Mouse (Mus musculus): Measurements from ENCODE around the gene Rgl2. TPM values are rescaled to one million over a fixed set of nuclear protein-coding genes. Genes with fewer than 3 reads are reported as not detected.
"Not testable (repeated sequence)": the region's sequence is repeated elsewhere in the genome, so short reads cannot be mapped to it uniquely, and the experiment has no call there.

The Rgl2 gene
- 27.0 and 32.9 TPM in 2 replicates for total RNA-seq (2014; fragmentation: Nextera tagmentation)
- total RNA-seq (2017): 35.5 and 38.9 TPM in 2 replicates
- polyA plus RNA-seq (2012): 145 and 166 TPM in 2 replicates

GRCm38 (mm10) chr17:33929371-33930279, at the start of gene Rgl2:
Gene Rgl2, plus strand, starts transcription at chr17:33929543.
- H3K36me3 ChIP-seq (replicated peaks): peaks cover 71% of the 10 kb centered on the region
- no peaks in the 10 kb centered on the region for H3K9me3 ChIP-seq (replicated peaks)
- peaks cover 73% of the 10 kb centered on the region for H3K4me1 ChIP-seq (ENCODE audit: insufficient read depth, low read depth, low read length)
- DNase-seq (ENCODE audit: low spot score) (peak; percentile 89), ATAC-seq (ENCODE audit: extremely low read depth, insufficient number of reproducible peaks, low FRiP score, poor library complexity, severe bottlenecking) (peak; percentile 47)
- TF ChIP-seq CTCF (IDR thresholded peaks at IDR 0.05; ENCODE audit: low read depth, low read length) (no peak), GATA1 (IDR thresholded peaks at IDR 0.05; ENCODE audit: borderline replicate concordance, low read length) (no peak), TAL1 (conservative IDR thresholded peaks at IDR 0.05; ENCODE audit: low read depth, low read length) (no peak), POLR2AphosphoS5 (IDR thresholded peaks at IDR 0.05; ENCODE audit: insufficient replicate concordance, low read depth, low read length) (no peak), GATA2 (IDR thresholded peaks at IDR 0.05; ENCODE audit: borderline replicate concordance, low read depth, low read length) (no peak)
- no peaks in the 10 kb centered on the region for H3K27me3 ChIP-seq (ENCODE audit: insufficient read depth, low read length)
- H3K4me3 ChIP-seq (ENCODE audit: low read depth, low read length): peak within 1 kb of the TSS; percentile 91

GRCm38 (mm10) chr17:33884320-33884719, 45.0 kb upstream of the Rgl2 start:
- peaks cover 67% of the 10 kb centered on the region for H3K36me3 ChIP-seq (replicated peaks)
- not testable (repeated sequence) for H3K4me3 ChIP-seq (ENCODE audit: low read depth, low read length); H3K9me3 ChIP-seq (replicated peaks); DNase-seq (ENCODE audit: low spot score); H3K27me3 ChIP-seq (ENCODE audit: insufficient read depth, low read length); ATAC-seq (ENCODE audit: extremely low read depth, insufficient number of reproducible peaks, low FRiP score, poor library complexity, severe bottlenecking)
- H3K4me1 ChIP-seq (ENCODE audit: insufficient read depth, low read depth, low read length): peaks cover 35% of the 10 kb centered on the region

- H3K36me3 ChIP-seq (replicated peaks): peaks cover 37% of the 10 kb centered on the region
- not testable (repeated sequence) for H3K27me3 ChIP-seq (ENCODE audit: insufficient read depth, low read length); ATAC-seq (ENCODE audit: extremely low read depth, insufficient number of reproducible peaks, low FRiP score, poor library complexity, severe bottlenecking); H3K4me3 ChIP-seq (ENCODE audit: low read depth, low read length); DNase-seq (ENCODE audit: low spot score); H3K9me3 ChIP-seq (replicated peaks)
- peaks cover 32% of the 10 kb centered on the region for H3K4me1 ChIP-seq (ENCODE audit: insufficient read depth, low read depth, low read length)
Measured at GRCm38 (mm10) chr17:33887802-33888201, 41.5 kb upstream of the Rgl2 start.

GRCm38 (mm10) chr17:33888230-33888629, 41.1 kb upstream of the Rgl2 start:
- Histone ChIP-seq H3K4me1 (ENCODE audit: insufficient read depth, low read depth, low read length) (peaks cover 32% of the 10 kb centered on the region), H3K36me3 (replicated peaks) (peaks cover 35% of the 10 kb centered on the region)
- not testable (repeated sequence) for ATAC-seq (ENCODE audit: extremely low read depth, insufficient number of reproducible peaks, low FRiP score, poor library complexity, severe bottlenecking); DNase-seq (ENCODE audit: low spot score); H3K4me3 ChIP-seq (ENCODE audit: low read depth, low read length); H3K27me3 ChIP-seq (ENCODE audit: insufficient read depth, low read length); H3K9me3 ChIP-seq (replicated peaks)

GRCm38 (mm10) chr17:33889941-33890532, 39.3 kb upstream of the Rgl2 start:
- H3K4me1 ChIP-seq (ENCODE audit: insufficient read depth, low read depth, low read length): peaks cover 32% of the 10 kb centered on the region
- peak overlapping the region; percentile 85 for H3K4me3 ChIP-seq (ENCODE audit: low read depth, low read length)
- not testable (repeated sequence) for ATAC-seq (ENCODE audit: extremely low read depth, insufficient number of reproducible peaks, low FRiP score, poor library complexity, severe bottlenecking)

GRCm38 (mm10) chr17:33890533-33891059, 38.7 kb upstream of the Rgl2 start, which contains the start of gene Kifc1:
Gene Kifc1, minus strand, starts transcription at chr17:33890661.
- Histone ChIP-seq H3K27me3 (ENCODE audit: insufficient read depth, low read length) (no peaks in the 10 kb centered on the region), H3K9me3 (replicated peaks) (no peaks in the 10 kb centered on the region), H3K4me1 (ENCODE audit: insufficient read depth, low read depth, low read length) (peaks cover 30% of the 10 kb centered on the region), H3K36me3 (replicated peaks) (peaks cover 20% of the 10 kb centered on the region), H3K4me3 (ENCODE audit: low read depth, low read length) (peak within 1 kb of the TSS; percentile 85)
- ATAC-seq (ENCODE audit: extremely low read depth, insufficient number of reproducible peaks, low FRiP score, poor library complexity, severe bottlenecking) (peak; percentile 100), DNase-seq (ENCODE audit: low spot score) (peak; percentile 73)
- TF ChIP-seq CTCF (IDR thresholded peaks at IDR 0.05; ENCODE audit: low read depth, low read length): peak; percentile 93
- TF ChIP-seq GATA1 (IDR thresholded peaks at IDR 0.05; ENCODE audit: borderline replicate concordance, low read length): no peak

More at GRCm38 (mm10) chr17:33889941-33890532, 39.3 kb upstream of the Rgl2 start:
- H3K36me3 ChIP-seq (replicated peaks): peaks cover 26% of the 10 kb centered on the region
- DNase-seq (ENCODE audit: low spot score); H3K9me3 ChIP-seq (replicated peaks); H3K27me3 ChIP-seq (ENCODE audit: insufficient read depth, low read length): not testable (repeated sequence)

- ATAC-seq (ENCODE audit: extremely low read depth, insufficient number of reproducible peaks, low FRiP score, poor library complexity, severe bottlenecking) (no peak), DNase-seq (ENCODE audit: low spot score) (no peak)
- Histone ChIP-seq H3K9me3 (replicated peaks) (no peaks in the 10 kb centered on the region), H3K27me3 (ENCODE audit: insufficient read depth, low read length) (no peaks in the 10 kb centered on the region), H3K36me3 (replicated peaks) (peaks cover 13% of the 10 kb centered on the region), H3K4me3 (ENCODE audit: low read depth, low read length) (no peak overlapping the region), H3K4me1 (ENCODE audit: insufficient read depth, low read depth, low read length) (peaks cover 26% of the 10 kb centered on the region)
- no peak for TF ChIP-seq TAL1 (conservative IDR thresholded peaks at IDR 0.05; ENCODE audit: low read depth, low read length)
- no peak for TF ChIP-seq GATA2 (IDR thresholded peaks at IDR 0.05; ENCODE audit: borderline replicate concordance, low read depth, low read length)
- no peak for TF ChIP-seq CTCF (IDR thresholded peaks at IDR 0.05; ENCODE audit: low read depth, low read length)
- TF ChIP-seq POLR2AphosphoS5 (IDR thresholded peaks at IDR 0.05; ENCODE audit: insufficient replicate concordance, low read depth, low read length): no peak
- TF ChIP-seq GATA1 (IDR thresholded peaks at IDR 0.05; ENCODE audit: borderline replicate concordance, low read length): no peak
Measured at GRCm38 (mm10) chr17:33891357-33891756, 38.0 kb upstream of the Rgl2 start.

- H3K4me3 ChIP-seq (ENCODE audit: low read depth, low read length); DNase-seq (ENCODE audit: low spot score); H3K9me3 ChIP-seq (replicated peaks); H3K36me3 ChIP-seq (replicated peaks); ATAC-seq (ENCODE audit: extremely low read depth, insufficient number of reproducible peaks, low FRiP score, poor library complexity, severe bottlenecking); H3K27me3 ChIP-seq (ENCODE audit: insufficient read depth, low read length): not testable (repeated sequence)
- H3K4me1 ChIP-seq (ENCODE audit: insufficient read depth, low read depth, low read length): peaks cover 24% of the 10 kb centered on the region
Measured at GRCm38 (mm10) chr17:33891892-33892291, 37.5 kb upstream of the Rgl2 start.

Measured in G1E (cell line).